Mouse (Mus musculus): ENCODE measurements around the gene Azin2.

- TF ChIP-seq CTCF (IDR thresholded peaks at IDR 0.05; ENCODE audit: low read depth) (no peak), EP300 (IDR thresholded peaks at IDR 0.05; ENCODE audit: low read depth) (no peak)
Measured at GRCm38 (mm10) chr4:128919106-128919505, 43.1 kb downstream of the Azin2 start.
